Mouse (Mus musculus) forebrain, embryonic 15.5 days (tissue): Measurements from ENCODE around the gene Cdcp1. TPM values are rescaled to one million over a fixed set of nuclear protein-coding genes. Genes with fewer than 3 reads are reported as not detected.
A peak's percentile ranks its signal among the peaks of the same experiment; 100 is the strongest.

Source experiments
- ATAC-seq: fragments of 200-750 bp; cut with Nextera tagmentation; replicated peaks from 2 replicates; pipeline ENCODE4 v1.8.0; 2017; ENCODE audit warnings: mild to moderate bottlenecking, moderate TSS enrichment, moderate library complexity
- H3K27ac ChIP-seq: fragments of 300-500 bp; sonication (generic); replicated peaks from 2 replicates; pipeline ENCODE4 v1.5.1; 2015; ENCODE audit warnings: mild to moderate bottlenecking, inconsistent platforms
- H3K27me3 ChIP-seq: fragments of 300-500 bp; sonication (generic); 2 replicates; pipeline ENCODE4 v1.6.1; 2015; ENCODE audit warnings: inconsistent platforms
- H3K36me3 ChIP-seq: fragments of 300-500 bp; sonication (generic); 2 replicates; pipeline ENCODE4 v1.6.1; 2015; ENCODE audit warnings: mild to moderate bottlenecking, inconsistent platforms
- H3K4me1 ChIP-seq: fragments of 300-500 bp; sonication (generic); 2 replicates; pipeline ENCODE4 v1.6.1; 2015; ENCODE audit warnings: inconsistent platforms
- H3K4me2 ChIP-seq: fragments of 300-500 bp; sonication (generic); replicated peaks from 2 replicates; pipeline ENCODE4 v1.6.1; 2015; ENCODE audit warnings: mild to moderate bottlenecking, inconsistent platforms
- H3K4me3 ChIP-seq: fragments of 300-500 bp; sonication (generic); 2 replicates; pipeline ENCODE4 v1.5.1; 2015; ENCODE audit warnings: mild to moderate bottlenecking, inconsistent platforms
- H3K9ac ChIP-seq: fragments of 300-500 bp; sonication (generic); replicated peaks from 2 replicates; pipeline ENCODE4 v1.6.1; 2015; ENCODE audit warnings: mild to moderate bottlenecking, inconsistent platforms
- H3K9me3 ChIP-seq: fragments of 300-500 bp; sonication (generic); 2 replicates; pipeline ENCODE4 v1.6.1; 2016; ENCODE audit warnings: inconsistent platforms
- WGBS: fragments of 180-500 bp; shearing (Covaris S2); methylation state at CpG from one replicate; pipeline ENCODE4 v1.1.7; 2015; ENCODE audit warnings: mixed read lengths; 5-methylcytosine and 5-hydroxymethylcytosine counted together
- polyA plus RNA-seq: library from polyadenylated mRNA; unstranded; fragments of >200 nt; fragmentation: Nextera tagmentation; extraction: Ambion mirVana; gene quantifications from 2 replicates; pipeline ENCODE4 v1.2.1, GENCODE M21; 2015

Cdcp1 gene
- polyA plus RNA-seq, 1 experiment from 2014 or later = 0.09 TPM

GRCm38 (mm10) chr9:123239651-123240050 lies 23.8 kb upstream of the Cdcp1 start:
- Histone ChIP-seq H3K4me1 (peaks cover 11% of the 10 kb centered on the region), H3K4me3 (no peak overlapping the region), H3K4me2 (no peak overlapping the region), H3K9ac (no peak overlapping the region), H3K9me3 (no peaks in the 10 kb centered on the region), H3K36me3 (no peaks in the 10 kb centered on the region), H3K27me3 (no peaks in the 10 kb centered on the region), H3K27ac (no peak overlapping the region)
- no peak for ATAC-seq
- 87% methylated on average over 2 of the region's 2 CpGs for WGBS

GRCm38 (mm10) chr9:123238256-123239045 lies 22.6 kb upstream of the Cdcp1 start:
- H3K4me2 ChIP-seq = no peak overlapping the region
- no peak overlapping the region for H3K9ac ChIP-seq
- no peaks in the 10 kb centered on the region for H3K36me3 ChIP-seq
- no peak for ATAC-seq
- 24% methylated on average over 4 of the region's 4 CpGs for WGBS
- no peaks in the 10 kb centered on the region for H3K9me3 ChIP-seq
- no peak overlapping the region for H3K4me3 ChIP-seq
- no peaks in the 10 kb centered on the region for H3K27me3 ChIP-seq
- H3K4me1 ChIP-seq = peaks cover 11% of the 10 kb centered on the region
- H3K27ac ChIP-seq = 0 out of 2 replicates have a peak overlapping the region, but pooled peaks have one; percentile 12

- Histone ChIP-seq H3K27ac (0 out of 2 replicates have a peak overlapping the region, but pooled peaks have one; percentile 8), H3K4me3 (no peak overlapping the region), H3K36me3 (no peaks in the 10 kb centered on the region), H3K4me1 (peaks cover 11% of the 10 kb centered on the region), H3K9me3 (no peaks in the 10 kb centered on the region), H3K9ac (no peak overlapping the region), H3K4me2 (no peak overlapping the region), H3K27me3 (no peaks in the 10 kb centered on the region)
- WGBS = 41% methylated on average over 2 of the region's 2 CpGs
- no peak for ATAC-seq
Observed at GRCm38 (mm10) chr9:123237739-123238138, 21.9 kb upstream of the Cdcp1 start.

- no peaks in the 10 kb centered on the region for H3K36me3 ChIP-seq
- no peaks in the 10 kb centered on the region for H3K9me3 ChIP-seq
- WGBS = 64% methylated on average over 3 of the region's 3 CpGs
- H3K4me3 ChIP-seq = no peak overlapping the region
- ATAC-seq = no peak
- no peak overlapping the region for H3K9ac ChIP-seq
- no peaks in the 10 kb centered on the region for H3K27me3 ChIP-seq
- H3K27ac ChIP-seq = no peak overlapping the region
- H3K4me2 ChIP-seq = no peak overlapping the region
- peaks cover 11% of the 10 kb centered on the region for H3K4me1 ChIP-seq
Observed at GRCm38 (mm10) chr9:123235621-123236020, 19.8 kb upstream of the Cdcp1 start.

- ATAC-seq = no peak
- no peaks in the 10 kb centered on the region for H3K36me3 ChIP-seq
- no peaks in the 10 kb centered on the region for H3K9me3 ChIP-seq
- no peaks in the 10 kb centered on the region for H3K4me1 ChIP-seq
- H3K27ac ChIP-seq = no peak overlapping the region
- no peak overlapping the region for H3K4me3 ChIP-seq
- no peak overlapping the region for H3K4me2 ChIP-seq
- WGBS = 78% methylated on average over 4 of the region's 4 CpGs
- H3K27me3 ChIP-seq = no peaks in the 10 kb centered on the region
- no peak overlapping the region for H3K9ac ChIP-seq
Observed at GRCm38 (mm10) chr9:123229826-123230225, 14.0 kb upstream of the Cdcp1 start.

GRCm38 (mm10) chr9:123228671-123229070 lies 12.8 kb upstream of the Cdcp1 start:
- Histone ChIP-seq H3K9me3 (no peaks in the 10 kb centered on the region), H3K9ac (no peak overlapping the region), H3K27ac (no peak overlapping the region), H3K27me3 (no peaks in the 10 kb centered on the region), H3K4me1 (no peaks in the 10 kb centered on the region), H3K36me3 (no peaks in the 10 kb centered on the region), H3K4me3 (no peak overlapping the region), H3K4me2 (no peak overlapping the region)
- no peak for ATAC-seq

GRCm38 (mm10) chr9:123227106-123227750 lies 11.4 kb upstream of the Cdcp1 start:
- H3K4me3 ChIP-seq = no peak overlapping the region
- no peaks in the 10 kb centered on the region for H3K9me3 ChIP-seq
- H3K9ac ChIP-seq = no peak overlapping the region
- no peaks in the 10 kb centered on the region for H3K4me1 ChIP-seq
- no peaks in the 10 kb centered on the region for H3K27me3 ChIP-seq
- H3K36me3 ChIP-seq = no peaks in the 10 kb centered on the region
- ATAC-seq = no peak
- H3K27ac ChIP-seq = no peak overlapping the region
- no peak overlapping the region for H3K4me2 ChIP-seq
- WGBS = 81% methylated on average over 3 of the region's 3 CpGs

- no peak overlapping the region for H3K27ac ChIP-seq
- no peak for ATAC-seq
- H3K9me3 ChIP-seq = no peaks in the 10 kb centered on the region
- H3K36me3 ChIP-seq = no peaks in the 10 kb centered on the region
- WGBS = 72% methylated on average over 2 of the region's 2 CpGs
- no peak overlapping the region for H3K9ac ChIP-seq
- H3K4me1 ChIP-seq = no peaks in the 10 kb centered on the region
- no peak overlapping the region for H3K4me2 ChIP-seq
- no peaks in the 10 kb centered on the region for H3K27me3 ChIP-seq
- H3K4me3 ChIP-seq = no peak overlapping the region
Observed at GRCm38 (mm10) chr9:123224863-123225431, 9.1 kb upstream of the Cdcp1 start.

- H3K9ac ChIP-seq = no peak overlapping the region
- H3K4me1 ChIP-seq = peaks cover 4% of the 10 kb centered on the region; the same call in 1 of the 2 replicates
- H3K36me3 ChIP-seq = no peaks in the 10 kb centered on the region
- H3K4me2 ChIP-seq = no peak overlapping the region
- 54% methylated on average over 5 of the region's 5 CpGs for WGBS
- no peak overlapping the region for H3K4me3 ChIP-seq
- H3K9me3 ChIP-seq = no peaks in the 10 kb centered on the region
- H3K27ac ChIP-seq = no peak overlapping the region
- peaks cover 16% of the 10 kb centered on the region for H3K27me3 ChIP-seq
- ATAC-seq = no peak
Observed at GRCm38 (mm10) chr9:123219826-123220225, 4.0 kb upstream of the Cdcp1 start.

GRCm38 (mm10) chr9:123213371-123213770 lies 2.5 kb downstream of the Cdcp1 start:
- ATAC-seq = no peak
- Histone ChIP-seq H3K9me3 (no peaks in the 10 kb centered on the region), H3K4me2 (no peak overlapping the region), H3K36me3 (no peaks in the 10 kb centered on the region), H3K4me1 (peaks cover 4% of the 10 kb centered on the region; the same call in 1 of the 2 replicates), H3K4me3 (no peak overlapping the region), H3K9ac (no peak overlapping the region), H3K27ac (no peak overlapping the region), H3K27me3 (peaks cover 16% of the 10 kb centered on the region)
- 81% methylated on average over 9 of the region's 9 CpGs for WGBS

GRCm38 (mm10) chr9:123207895-123208294 lies 7.9 kb downstream of the Cdcp1 start:
- ATAC-seq = no peak
- H3K9me3 ChIP-seq = no peaks in the 10 kb centered on the region
- no peak overlapping the region for H3K4me3 ChIP-seq
- H3K36me3 ChIP-seq = no peaks in the 10 kb centered on the region
- H3K4me2 ChIP-seq = no peak overlapping the region
- H3K27me3 ChIP-seq = no peaks in the 10 kb centered on the region
- 97% methylated on average over 1 of the region's 1 CpGs for WGBS
- H3K9ac ChIP-seq = no peak overlapping the region
- H3K4me1 ChIP-seq = no peaks in the 10 kb centered on the region
- H3K27ac ChIP-seq = no peak overlapping the region

GRCm38 (mm10) chr9:123206948-123207347 lies 8.9 kb downstream of the Cdcp1 start:
- H3K9me3 ChIP-seq = no peaks in the 10 kb centered on the region
- no peak overlapping the region for H3K27ac ChIP-seq
- H3K27me3 ChIP-seq = no peaks in the 10 kb centered on the region
- no peaks in the 10 kb centered on the region for H3K36me3 ChIP-seq
- H3K9ac ChIP-seq = no peak overlapping the region
- no peak for ATAC-seq
- no peak overlapping the region for H3K4me2 ChIP-seq
- H3K4me3 ChIP-seq = no peak overlapping the region
- 92% methylated on average over 2 of the region's 2 CpGs for WGBS
- H3K4me1 ChIP-seq = no peaks in the 10 kb centered on the region
